Mouse (Mus musculus) liver, embryonic 14.5 days (tissue): ENCODE measurements around the gene Cacna1g. TPM values are rescaled to one million over a fixed set of nuclear protein-coding genes. Genes with fewer than 3 reads are reported as not detected.

Experiments used
- ATAC-seq: fragments of 200-750 bp; cut with Nextera tagmentation; 2 replicates; pipeline ENCODE4 v1.8.0; 2017; ENCODE audit warnings: moderate number of reproducible peaks, mild to moderate bottlenecking, moderate library complexity; ENCODE audit not compliant: insufficient read depth
- DNase-seq, 3 experiments: peaks; one replicate each; pipeline ENCODE4 v3.0.0-alpha.2; 2012 to 2013; ENCODE audit warnings: low read depth in 3 of 3, low spot score in 3 of 3
- H3K27ac ChIP-seq: fragments of 300-500 bp; sonication (generic); 2 replicates; pipeline ENCODE4 v1.5.1; 2014; ENCODE audit warnings: moderate library complexity, mild to moderate bottlenecking, control low read depth, inconsistent platforms
- H3K27me3 ChIP-seq: fragments of 300-500 bp; sonication (generic); 2 replicates; pipeline ENCODE4 v1.6.1; 2014; ENCODE audit warnings: mild to moderate bottlenecking, low read length, moderate library complexity; ENCODE audit not compliant: control insufficient read depth, insufficient read depth
- H3K36me3 ChIP-seq: fragments of 300-500 bp; sonication (generic); replicated peaks from 2 replicates; pipeline ENCODE4 v1.6.1; 2014; ENCODE audit warnings: low read depth; ENCODE audit not compliant: control insufficient read depth, insufficient read depth
- H3K4me1 ChIP-seq, 2 experiments: fragments of 200-500 bp in 1 of 2; fragments of 300-500 bp in 1 of 2; sonication (generic) in 1 of 2; replicated peaks; 2 replicates each; pipeline ENCODE4 v1.6.1; 2012 to 2014; ENCODE audit warnings: antibody characterized with exemption in 1 of 2, inconsistent platforms in 1 of 2, low read length in 1 of 2; ENCODE audit not compliant: control insufficient read depth in 2 of 2, insufficient read depth in 2 of 2
- H3K4me2 ChIP-seq: fragments of 300-500 bp; sonication (generic); 2 replicates; pipeline ENCODE4 v1.6.1; 2014; ENCODE audit warnings: low read depth, mild to moderate bottlenecking, control low read depth, moderate library complexity
- H3K4me3 ChIP-seq, 2 experiments: fragments of 200-500 bp in 1 of 2; fragments of 300-500 bp in 1 of 2; sonication (generic) in 1 of 2; 2 replicates each; pipeline ENCODE4 v1.5.1; 2012 to 2014; ENCODE audit warnings: low read depth in 2 of 2, low read length in 2 of 2, mild to moderate bottlenecking in 2 of 2, control low read depth in 1 of 2, inconsistent platforms in 1 of 2, moderate library complexity in 1 of 2; ENCODE audit not compliant: insufficient read depth in 1 of 2
- H3K9ac ChIP-seq: fragments of 300-500 bp; sonication (generic); replicated peaks from 2 replicates; pipeline ENCODE4 v1.6.1; 2014; ENCODE audit warnings: mild to moderate bottlenecking, control low read depth, moderate library complexity
- H3K9me3 ChIP-seq: fragments of 300-500 bp; sonication (generic); 2 replicates; pipeline ENCODE4 v1.6.1; 2016; ENCODE audit warnings: low read length, mixed read lengths; ENCODE audit not compliant: control insufficient read depth
- CTCF ChIP-seq: IDR thresholded peaks from 2 replicates; pipeline ENCODE4 v1.5.1; 2016; ENCODE audit warnings: antibody characterized with exemption, low read depth, control low read depth
- EP300 ChIP-seq: IDR thresholded peaks from 2 replicates; pipeline ENCODE4 v1.6.1; 2016; ENCODE audit warnings: antibody characterized with exemption, low read depth
- WGBS: fragments of 180-500 bp; shearing (Covaris S2); extraction: QIAGEN DNeasy Blood & Tissue Kit; methylation state at CpG from one replicate; pipeline ENCODE4 v1.1.7; 2014; ENCODE audit not compliant: insufficient replicate concordance; 5-methylcytosine and 5-hydroxymethylcytosine counted together
- polyA plus RNA-seq, 2 experiments: library from polyadenylated mRNA; depleted of rRNA in 1 of 2; stranded (reverse) in 1 of 2; unstranded in 1 of 2; fragments of >200 nt; fragmentation: Nextera tagmentation in 1 of 2; extraction: Ambion mirVana in 1 of 2; gene quantifications; 2 replicates each; pipeline versions ENCODE4 v1.2.1 to v1.2.3; 2012 to 2014

Gene Cacna1g
- polyA plus RNA-seq, 2 experiments = 0.89 to 7.3 TPM

GRCm38 (mm10) chr11:94370809-94371208, 103.2 kb downstream of the Cacna1g start:
- H3K27ac ChIP-seq = no peak overlapping the region

GRCm38 (mm10) chr11:94369981-94370380, 104.0 kb downstream of the Cacna1g start:
- Histone ChIP-seq H3K4me2 (no peak overlapping the region), H3K9ac (no peak overlapping the region), H3K36me3 (no peaks in the 10 kb centered on the region), H3K9me3 (no peaks in the 10 kb centered on the region), H3K4me3 (no peak overlapping the region), H3K27me3 (no peaks in the 10 kb centered on the region), H3K4me1 (peaks cover 0 to 18% of the 10 kb centered on the region in 2 experiments; a peak in 3 of 4 replicates), H3K27ac (no peak overlapping the region)
- DNase-seq (no peak), ATAC-seq (no peak)
- 26% methylated on average over 6 of the region's 6 CpGs for WGBS
- TF ChIP-seq EP300 (no peak), CTCF (no peak)

More at GRCm38 (mm10) chr11:94370809-94371208, 103.2 kb downstream of the Cacna1g start:
- TF ChIP-seq CTCF = no peak
- no peak for TF ChIP-seq EP300
- Histone ChIP-seq H3K9ac (no peak overlapping the region), H3K9me3 (no peaks in the 10 kb centered on the region), H3K4me2 (no peak overlapping the region), H3K4me3 (no peak overlapping the region), H3K27me3 (no peaks in the 10 kb centered on the region), H3K4me1 (peaks cover 0 to 16% of the 10 kb centered on the region in 2 experiments; a peak in 3 of 4 replicates), H3K36me3 (no peaks in the 10 kb centered on the region)
- DNase-seq (no peak), ATAC-seq (peak; percentile 53; the same call in 1 of the 2 replicates)
- 3% methylated on average over 5 of the region's 5 CpGs for WGBS

GRCm38 (mm10) chr11:94365340-94365739, 108.7 kb downstream of the Cacna1g start:
- Histone ChIP-seq H3K4me2 (no peak overlapping the region), H3K4me1 (peaks cover 0 to 6% of the 10 kb centered on the region in 2 experiments; a peak in 3 of 4 replicates), H3K4me3 (no peak overlapping the region), H3K27ac (no peak overlapping the region), H3K27me3 (no peaks in the 10 kb centered on the region; the same call in 1 of the 2 replicates), H3K9me3 (no peaks in the 10 kb centered on the region), H3K36me3 (no peaks in the 10 kb centered on the region), H3K9ac (no peak overlapping the region)
- TF ChIP-seq EP300 (no peak), CTCF (no peak)
- 54% methylated on average over 3 of the region's 3 CpGs for WGBS
- DNase-seq = no peak
- no peak for ATAC-seq

- no peak overlapping the region for H3K4me3 ChIP-seq
- H3K27ac ChIP-seq = no peak overlapping the region
- H3K27me3 ChIP-seq = no peaks in the 10 kb centered on the region; the same call in 1 of the 2 replicates
- H3K9me3 ChIP-seq = no peaks in the 10 kb centered on the region
- TF ChIP-seq CTCF (no peak), EP300 (no peak)
- no peaks in the 10 kb centered on the region for H3K36me3 ChIP-seq
- no peak overlapping the region for H3K4me2 ChIP-seq
- WGBS = 66% methylated on average over 7 of the region's 7 CpGs
- H3K4me1 ChIP-seq = 0 out of 4 replicates have a peak, but pooled peaks cover 0 to 2% of the 10 kb centered on the region in 2 experiments
- DNase-seq (no peak), ATAC-seq (no peak)
- H3K9ac ChIP-seq = no peak overlapping the region
Observed at GRCm38 (mm10) chr11:94363690-94364089, 110.3 kb downstream of the Cacna1g start.

- Histone ChIP-seq H3K27me3 (no peaks in the 10 kb centered on the region; the same call in 1 of the 2 replicates), H3K9me3 (no peaks in the 10 kb centered on the region), H3K27ac (no peak overlapping the region), H3K36me3 (no peaks in the 10 kb centered on the region), H3K9ac (no peak overlapping the region), H3K4me3 (no peak overlapping the region), H3K4me2 (no peak overlapping the region), H3K4me1 (0 out of 4 replicates have a peak, but pooled peaks cover 0 to 2% of the 10 kb centered on the region in 2 experiments)
- ATAC-seq (no peak), DNase-seq (no peak)
- TF ChIP-seq CTCF = no peak
- TF ChIP-seq EP300 = no peak
- 78% methylated on average over 5 of the region's 5 CpGs for WGBS
Observed at GRCm38 (mm10) chr11:94362101-94362500, 111.9 kb downstream of the Cacna1g start.
